Mouse (Mus musculus) forebrain, postnatal 0 days (tissue): Measurements from ENCODE around the gene Tnni3k. TPM values are rescaled to one million over a fixed set of nuclear protein-coding genes. Genes with fewer than 3 reads are reported as not detected.

Experiments used
- ATAC-seq: fragments of 200-750 bp; cut with Nextera tagmentation; 2 replicates; pipeline ENCODE4 v1.8.0; 2017; ENCODE audit warnings: mild to moderate bottlenecking, moderate library complexity
- DNase-seq: peaks from one replicate; pipeline ENCODE4 v3.0.0-alpha.2; 2015
- H3K27ac ChIP-seq: fragments of 300-500 bp; sonication (generic); 2 replicates; pipeline ENCODE4 v1.5.1; 2014; ENCODE audit warnings: low read depth, mild to moderate bottlenecking, antibody characterized with exemption, low read length, moderate library complexity, mixed read lengths
- H3K27me3 ChIP-seq: fragments of 300-500 bp; sonication (generic); 2 replicates; pipeline ENCODE4 v1.6.1; 2014; ENCODE audit warnings: mild to moderate bottlenecking, low read length, mixed read lengths; ENCODE audit not compliant: insufficient read depth
- H3K36me3 ChIP-seq: fragments of 300-500 bp; sonication (generic); 2 replicates; pipeline ENCODE4 v1.6.1; 2014; ENCODE audit warnings: mild to moderate bottlenecking, moderate library complexity; ENCODE audit not compliant: insufficient read depth
- H3K4me1 ChIP-seq: fragments of 300-500 bp; sonication (generic); 2 replicates; pipeline ENCODE4 v1.6.1; 2014; ENCODE audit warnings: antibody characterized with exemption; ENCODE audit not compliant: insufficient read depth
- H3K4me2 ChIP-seq: fragments of 300-500 bp; sonication (generic); 2 replicates; pipeline ENCODE4 v1.6.1; 2014; ENCODE audit warnings: low read depth, mild to moderate bottlenecking, moderate library complexity
- H3K4me3 ChIP-seq: fragments of 300-500 bp; sonication (generic); 2 replicates; pipeline ENCODE4 v1.5.1; 2014; ENCODE audit warnings: low read depth, low read length, mixed read lengths
- H3K9ac ChIP-seq: fragments of 300-500 bp; sonication (generic); 2 replicates; pipeline ENCODE4 v1.6.1; 2014; ENCODE audit warnings: mild to moderate bottlenecking
- H3K9me3 ChIP-seq: fragments of 300-500 bp; sonication (generic); 2 replicates; pipeline ENCODE4 v1.6.1; 2016; ENCODE audit warnings: low read length
- CTCF ChIP-seq: sonication (generic); IDR thresholded peaks from 2 replicates; pipeline ENCODE4 v1.5.1; 2016; ENCODE audit warnings: antibody characterized with exemption, control low read depth, low read depth
- WGBS: fragments of 180-500 bp; shearing (Covaris S2); extraction: QIAGEN DNeasy Blood & Tissue Kit; methylation state at CpG from one replicate; pipeline ENCODE4 v1.1.7; 2014; 5-methylcytosine and 5-hydroxymethylcytosine counted together
- polyA plus RNA-seq: library from polyadenylated mRNA; unstranded; fragments of >200 nt; fragmentation: Nextera tagmentation; extraction: Ambion mirVana; gene quantifications from 2 replicates; pipeline ENCODE4 v1.2.1, GENCODE M21; 2015
- total RNA-seq: library from RNA; depleted of rRNA; stranded (reverse); fragments of >200 nt; gene quantifications from 2 replicates; pipeline ENCODE4 v1.2.3, GENCODE M21; 2014

The Tnni3k gene
- total and polyA plus RNA-seq, 2 experiments from 2014 or later: 0.05 to 0.10 TPM

GRCm38 (mm10) chr3:154810273-154810870 is 244.8 kb downstream of the Tnni3k start:
- Histone ChIP-seq H3K27me3 (no peaks in the 10 kb centered on the region), H3K4me1 (peaks cover 26% of the 10 kb centered on the region), H3K9ac (peak overlapping the region; percentile 10; the same call in 1 of the 2 replicates), H3K4me2 (no peak overlapping the region), H3K27ac (0 out of 2 replicates have a peak overlapping the region, but pooled peaks have one; percentile 21), H3K9me3 (no peaks in the 10 kb centered on the region), H3K4me3 (no peak overlapping the region), H3K36me3 (no peaks in the 10 kb centered on the region)
- ATAC-seq (no peak), DNase-seq (no peak)
- no peak for TF ChIP-seq CTCF
- 71% methylated on average over 7 of the region's 7 CpGs for WGBS

GRCm38 (mm10) chr3:154806626-154807025 is 248.6 kb downstream of the Tnni3k start:
- 21% methylated on average over 7 of the region's 7 CpGs for WGBS
- H3K36me3 ChIP-seq: no peaks in the 10 kb centered on the region
- no peak overlapping the region for H3K4me3 ChIP-seq
- peaks cover 24% of the 10 kb centered on the region for H3K4me1 ChIP-seq
- ATAC-seq (peak; percentile 87), DNase-seq (peak; percentile 83)
- H3K9ac ChIP-seq: peak overlapping the region; percentile 31; the same call in 1 of the 2 replicates
- H3K4me2 ChIP-seq: no peak overlapping the region
- no peaks in the 10 kb centered on the region for H3K27me3 ChIP-seq
- H3K9me3 ChIP-seq: no peaks in the 10 kb centered on the region
- no peak for TF ChIP-seq CTCF
- H3K27ac ChIP-seq: peak overlapping the region; percentile 76

GRCm38 (mm10) chr3:154800888-154801429 is 254.2 kb downstream of the Tnni3k start:
- no peaks in the 10 kb centered on the region for H3K9me3 ChIP-seq
- 0 out of 2 replicates have a peak, but pooled peaks cover 8% of the 10 kb centered on the region for H3K4me1 ChIP-seq
- no peak for DNase-seq
- H3K9ac ChIP-seq: no peak overlapping the region
- H3K4me3 ChIP-seq: no peak overlapping the region
- no peak for ATAC-seq
- no peaks in the 10 kb centered on the region for H3K27me3 ChIP-seq
- WGBS: 34% methylated on average over 8 of the region's 8 CpGs
- peak overlapping the region; percentile 31; the same call in 1 of the 2 replicates for H3K27ac ChIP-seq
- TF ChIP-seq CTCF: no peak
- no peak overlapping the region for H3K4me2 ChIP-seq
- H3K36me3 ChIP-seq: no peaks in the 10 kb centered on the region

GRCm38 (mm10) chr3:154800454-154800853 is 254.8 kb downstream of the Tnni3k start:
- Histone ChIP-seq H3K4me1 (0 out of 2 replicates have a peak, but pooled peaks cover 4% of the 10 kb centered on the region), H3K27ac (peak overlapping the region; percentile 37), H3K4me3 (no peak overlapping the region), H3K9me3 (no peaks in the 10 kb centered on the region), H3K27me3 (no peaks in the 10 kb centered on the region), H3K36me3 (no peaks in the 10 kb centered on the region), H3K9ac (no peak overlapping the region), H3K4me2 (no peak overlapping the region)
- peak; percentile 56 for DNase-seq
- WGBS: 12% methylated on average over 8 of the region's 8 CpGs
- peak; percentile 20; the same call in 1 of the 2 replicates for ATAC-seq
- no peak for TF ChIP-seq CTCF

- no peak overlapping the region for H3K4me3 ChIP-seq
- no peaks in the 10 kb centered on the region for H3K36me3 ChIP-seq
- peak; percentile 9; the same call in 1 of the 2 replicates for ATAC-seq
- H3K4me1 ChIP-seq: 0 out of 2 replicates have a peak, but pooled peaks cover 4% of the 10 kb centered on the region
- H3K4me2 ChIP-seq: no peak overlapping the region
- no peak overlapping the region for H3K9ac ChIP-seq
- 53% methylated on average over 4 of the region's 4 CpGs for WGBS
- H3K9me3 ChIP-seq: no peaks in the 10 kb centered on the region
- H3K27ac ChIP-seq: no peak overlapping the region
- no peak for TF ChIP-seq CTCF
- no peaks in the 10 kb centered on the region for H3K27me3 ChIP-seq
- no peak for DNase-seq
These were observed 256.4 kb downstream of the Tnni3k start for GRCm38 (mm10) chr3:154798806-154799205.

- Histone ChIP-seq H3K36me3 (no peaks in the 10 kb centered on the region), H3K4me2 (no peak overlapping the region), H3K9ac (no peak overlapping the region), H3K4me3 (no peak overlapping the region), H3K9me3 (no peaks in the 10 kb centered on the region), H3K27me3 (no peaks in the 10 kb centered on the region), H3K4me1 (no peaks in the 10 kb centered on the region), H3K27ac (no peak overlapping the region)
- ATAC-seq (no peak), DNase-seq (no peak)
- TF ChIP-seq CTCF: no peak
- WGBS: 72% methylated on average over 4 of the region's 4 CpGs
These were observed 261.6 kb downstream of the Tnni3k start for GRCm38 (mm10) chr3:154793571-154793970.

- Histone ChIP-seq H3K9me3 (no peaks in the 10 kb centered on the region), H3K27me3 (no peaks in the 10 kb centered on the region), H3K4me2 (no peak overlapping the region), H3K4me1 (no peaks in the 10 kb centered on the region), H3K9ac (no peak overlapping the region), H3K36me3 (no peaks in the 10 kb centered on the region), H3K4me3 (no peak overlapping the region), H3K27ac (no peak overlapping the region)
- WGBS: 90% methylated on average over 3 of the region's 3 CpGs
- no peak for ATAC-seq
- DNase-seq: no peak
- no peak for TF ChIP-seq CTCF
These were observed 267.6 kb downstream of the Tnni3k start for GRCm38 (mm10) chr3:154787611-154788010.
